Mouse (Mus musculus) lung, postnatal 25 days (tissue): ENCODE results near the gene Islr2.

Experiments
- DNase-seq: peaks from one replicate; pipeline ENCODE4 v3.0.0; 2022; ENCODE audit warnings: low spot score

The Islr2 gene

GRCm38 (mm10) chr9:58220218-58220903 is 16.2 kb upstream of the Islr2 start:
- DNase-seq: peak; percentile 45

GRCm38 (mm10) chr9:58218539-58218938 is 14.4 kb upstream of the Islr2 start:
- DNase-seq: no peak

GRCm38 (mm10) chr9:58216402-58216801 is 12.3 kb upstream of the Islr2 start:
- no peak for DNase-seq

GRCm38 (mm10) chr9:58214519-58215180 is 10.5 kb upstream of the Islr2 start:
- peak; percentile 24 for DNase-seq

- DNase-seq: no peak
These were observed 9.7 kb upstream of the Islr2 start for GRCm38 (mm10) chr9:58213865-58214264.

GRCm38 (mm10) chr9:58213377-58213776 is 9.3 kb upstream of the Islr2 start:
- no peak for DNase-seq

- no peak for DNase-seq
These were observed 6.1 kb upstream of the Islr2 start for GRCm38 (mm10) chr9:58210304-58210627.

GRCm38 (mm10) chr9:58209462-58210303 is 5.6 kb upstream of the Islr2 start:
- DNase-seq: no peak

- DNase-seq: no peak
These were observed 1.9 kb upstream of the Islr2 start for GRCm38 (mm10) chr9:58206013-58206412.

- peak; percentile 92 for DNase-seq
These were observed 405 bp upstream of the Islr2 start for GRCm38 (mm10) chr9:58204448-58205000.

- DNase-seq: no peak
These were observed 1.3 kb downstream of the Islr2 start for GRCm38 (mm10) chr9:58202676-58203453.

- DNase-seq: no peak
These were observed 2.1 kb downstream of the Islr2 start for GRCm38 (mm10) chr9:58201861-58202549.

GRCm38 (mm10) chr9:58201091-58201842 is 2.9 kb downstream of the Islr2 start:
- DNase-seq: no peak

- no peak for DNase-seq
These were observed 3.6 kb downstream of the Islr2 start for GRCm38 (mm10) chr9:58200270-58201090.

GRCm38 (mm10) chr9:58199381-58200269 is 4.5 kb downstream of the Islr2 start:
- DNase-seq: no peak

GRCm38 (mm10) chr9:58198801-58199371 is 5.2 kb downstream of the Islr2 start:
- no peak for DNase-seq

- DNase-seq: peak; percentile 14
These were observed 6.1 kb downstream of the Islr2 start for GRCm38 (mm10) chr9:58197781-58198701.
